Mouse (Mus musculus) heart, embryonic 15.5 days (tissue): Measurements from ENCODE around the gene Ercc1. TPM values are rescaled to one million over a fixed set of nuclear protein-coding genes. Genes with fewer than 3 reads are reported as not detected.

Experiments used
- ATAC-seq: fragments of 200-750 bp; cut with Nextera tagmentation; replicated peaks from 2 replicates; pipeline ENCODE4 v1.8.0; 2017; ENCODE audit warnings: low read depth, moderate TSS enrichment; ENCODE audit not compliant: insufficient number of reproducible peaks, insufficient read depth, low FRiP score
- H3K27ac ChIP-seq: fragments of 300-500 bp; sonication (generic); 2 replicates; pipeline ENCODE4 v1.5.1; 2015; ENCODE audit warnings: mild to moderate bottlenecking, inconsistent platforms
- H3K27me3 ChIP-seq: fragments of 300-500 bp; sonication (generic); 2 replicates; pipeline ENCODE4 v1.6.1; 2015; ENCODE audit warnings: inconsistent platforms
- H3K36me3 ChIP-seq: fragments of 300-500 bp; sonication (generic); 2 replicates; pipeline ENCODE4 v1.6.1; 2015; ENCODE audit warnings: mild to moderate bottlenecking, inconsistent platforms
- H3K4me1 ChIP-seq: fragments of 300-500 bp; sonication (generic); replicated peaks from 2 replicates; pipeline ENCODE4 v1.6.1; 2015; ENCODE audit warnings: inconsistent platforms
- H3K4me2 ChIP-seq: fragments of 300-500 bp; sonication (generic); 2 replicates; pipeline ENCODE4 v1.6.1; 2015; ENCODE audit warnings: inconsistent platforms, mild to moderate bottlenecking, moderate library complexity
- H3K4me3 ChIP-seq: fragments of 300-500 bp; sonication (generic); 2 replicates; pipeline ENCODE4 v1.5.1; 2015; ENCODE audit warnings: mild to moderate bottlenecking, inconsistent platforms
- H3K9ac ChIP-seq: fragments of 300-500 bp; sonication (generic); 2 replicates; pipeline ENCODE4 v1.6.1; 2015; ENCODE audit warnings: mild to moderate bottlenecking, inconsistent platforms
- H3K9me3 ChIP-seq: fragments of 300-500 bp; sonication (generic); replicated peaks from 2 replicates; pipeline ENCODE4 v1.6.1; 2016; ENCODE audit warnings: inconsistent platforms
- WGBS: fragments of 180-500 bp; shearing (Covaris S2); methylation state at CpG from one replicate; pipeline ENCODE4 v1.1.7; 2015; ENCODE audit warnings: mixed read lengths; 5-methylcytosine and 5-hydroxymethylcytosine counted together
- polyA plus RNA-seq: library from polyadenylated mRNA; unstranded; fragments of >200 nt; fragmentation: Nextera tagmentation; extraction: Ambion mirVana; gene quantifications from 2 replicates; pipeline ENCODE4 v1.2.1, GENCODE M21; 2015

The Ercc1 gene
- polyA plus RNA-seq, 1 experiment from 2014 or later = 60.3 TPM

- peaks cover 1% of the 10 kb centered on the region; the same call in 1 of the 2 replicates for H3K36me3 ChIP-seq
- peak overlapping the region; percentile 86 for H3K4me2 ChIP-seq
- H3K4me3 ChIP-seq = peak overlapping the region; percentile 53
- WGBS = under 1% methylated on average over 41 of the region's 41 CpGs
- ATAC-seq = peak; percentile 83
- H3K9me3 ChIP-seq = no peaks in the 10 kb centered on the region
- H3K27me3 ChIP-seq = 0 out of 2 replicates have a peak, but pooled peaks cover 2% of the 10 kb centered on the region
- H3K27ac ChIP-seq = peak overlapping the region; percentile 97
- peak overlapping the region; percentile 66 for H3K9ac ChIP-seq
- peaks cover 68% of the 10 kb centered on the region for H3K4me1 ChIP-seq
Observed at GRCm38 (mm10) chr7:19341761-19342409, 2.7 kb upstream of the Ercc1 start.

GRCm38 (mm10) chr7:19342481-19343027 is 2.0 kb upstream of the Ercc1 start:
- H3K27ac ChIP-seq = peak overlapping the region; percentile 97
- 0 out of 2 replicates have a peak, but pooled peaks cover 2% of the 10 kb centered on the region for H3K27me3 ChIP-seq
- under 1% methylated on average over 27 of the region's 27 CpGs for WGBS
- peak overlapping the region; percentile 66 for H3K9ac ChIP-seq
- peaks cover 4% of the 10 kb centered on the region; the same call in 1 of the 2 replicates for H3K36me3 ChIP-seq
- peak overlapping the region; percentile 53 for H3K4me3 ChIP-seq
- peaks cover 62% of the 10 kb centered on the region for H3K4me1 ChIP-seq
- H3K4me2 ChIP-seq = peak overlapping the region; percentile 86
- peak; percentile 17; the same call in 1 of the 2 replicates for ATAC-seq
- H3K9me3 ChIP-seq = no peaks in the 10 kb centered on the region

- under 1% methylated on average over 11 of the region's 11 CpGs for WGBS
- Histone ChIP-seq H3K9ac (0 out of 2 replicates have a peak overlapping the region, but pooled peaks have one; percentile 16), H3K27ac (peak overlapping the region; percentile 40; the same call in 1 of the 2 replicates), H3K36me3 (peaks cover 4% of the 10 kb centered on the region), H3K4me3 (0 out of 2 replicates have a peak overlapping the region, but pooled peaks have one; percentile 8), H3K4me2 (peak overlapping the region; percentile 86), H3K4me1 (peaks cover 55% of the 10 kb centered on the region), H3K27me3 (0 out of 2 replicates have a peak, but pooled peaks cover 2% of the 10 kb centered on the region), H3K9me3 (no peaks in the 10 kb centered on the region)
- ATAC-seq = no peak
Observed at GRCm38 (mm10) chr7:19343210-19343808, 1.3 kb upstream of the Ercc1 start.

- under 1% methylated on average over 31 of the region's 31 CpGs for WGBS
- H3K27me3 ChIP-seq = 0 out of 2 replicates have a peak, but pooled peaks cover 2% of the 10 kb centered on the region
Observed at GRCm38 (mm10) chr7:19344938-19345471, 427 bp downstream of the Ercc1 start.

GRCm38 (mm10) chr7:19349188-19349915 is 4.8 kb downstream of the Ercc1 start:
- Histone ChIP-seq H3K36me3 (peaks cover 47% of the 10 kb centered on the region), H3K9ac (no peak overlapping the region)
- WGBS = 73% methylated on average over 13 of the region's 13 CpGs

More at GRCm38 (mm10) chr7:19344938-19345471, 427 bp downstream of the Ercc1 start:
- Histone ChIP-seq H3K4me2 (peak overlapping the region; percentile 73), H3K4me1 (peaks cover 47% of the 10 kb centered on the region), H3K4me3 (peak overlapping the region; percentile 83), H3K9me3 (no peaks in the 10 kb centered on the region), H3K36me3 (peaks cover 15% of the 10 kb centered on the region), H3K27ac (peak overlapping the region; percentile 86), H3K9ac (peak overlapping the region; percentile 60)
- peak; percentile 85 for ATAC-seq

GRCm38 (mm10) chr7:19350221-19350620 is 5.6 kb downstream of the Ercc1 start:
- Histone ChIP-seq H3K27ac (no peak overlapping the region), H3K9me3 (no peaks in the 10 kb centered on the region), H3K27me3 (no peaks in the 10 kb centered on the region), H3K4me1 (peaks cover 9% of the 10 kb centered on the region), H3K4me2 (no peak overlapping the region), H3K9ac (no peak overlapping the region), H3K4me3 (no peak overlapping the region), H3K36me3 (peaks cover 54% of the 10 kb centered on the region)
- no peak for ATAC-seq
- WGBS = 89% methylated on average over 8 of the region's 8 CpGs

More at GRCm38 (mm10) chr7:19349188-19349915, 4.8 kb downstream of the Ercc1 start:
- no peak overlapping the region for H3K4me2 ChIP-seq
- ATAC-seq = no peak
- H3K4me3 ChIP-seq = no peak overlapping the region
- H3K4me1 ChIP-seq = peaks cover 13% of the 10 kb centered on the region
- no peaks in the 10 kb centered on the region for H3K27me3 ChIP-seq
- H3K9me3 ChIP-seq = no peaks in the 10 kb centered on the region
- no peak overlapping the region for H3K27ac ChIP-seq

- Histone ChIP-seq H3K4me1 (peaks cover 8% of the 10 kb centered on the region), H3K9ac (0 out of 2 replicates have a peak overlapping the region, but pooled peaks have one; percentile 13), H3K4me2 (no peak overlapping the region), H3K4me3 (no peak overlapping the region), H3K36me3 (peaks cover 51% of the 10 kb centered on the region), H3K9me3 (no peaks in the 10 kb centered on the region), H3K27ac (no peak overlapping the region), H3K27me3 (no peaks in the 10 kb centered on the region)
- ATAC-seq = no peak
- 83% methylated on average over 5 of the region's 5 CpGs for WGBS
Observed at GRCm38 (mm10) chr7:19354991-19355390, 10.4 kb downstream of the Ercc1 start.

- Histone ChIP-seq H3K4me2 (no peak overlapping the region), H3K27me3 (no peaks in the 10 kb centered on the region), H3K9me3 (no peaks in the 10 kb centered on the region), H3K27ac (no peak overlapping the region), H3K4me3 (no peak overlapping the region), H3K9ac (no peak overlapping the region), H3K36me3 (peaks cover 43% of the 10 kb centered on the region), H3K4me1 (peaks cover 16% of the 10 kb centered on the region)
- WGBS = 72% methylated on average over 10 of the region's 10 CpGs
- no peak for ATAC-seq
Observed at GRCm38 (mm10) chr7:19356311-19356710, 11.7 kb downstream of the Ercc1 start.

GRCm38 (mm10) chr7:19357381-19358375 is 13.1 kb downstream of the Ercc1 start:
- WGBS = 91% methylated on average over 25 of the region's 25 CpGs
- ATAC-seq = no peak
- peak overlapping the region; percentile 99; the same call in 1 of the 2 replicates for H3K4me2 ChIP-seq
- no peaks in the 10 kb centered on the region for H3K9me3 ChIP-seq
- peaks cover 30% of the 10 kb centered on the region for H3K4me1 ChIP-seq
- peaks cover 31% of the 10 kb centered on the region for H3K36me3 ChIP-seq
- no peak overlapping the region for H3K27ac ChIP-seq
- H3K4me3 ChIP-seq = peak overlapping the region; percentile 86
- H3K9ac ChIP-seq = peak overlapping the region; percentile 63; the same call in 1 of the 2 replicates
- no peaks in the 10 kb centered on the region for H3K27me3 ChIP-seq

- no peaks in the 10 kb centered on the region for H3K27me3 ChIP-seq
- no peak for ATAC-seq
- H3K27ac ChIP-seq = no peak overlapping the region
- peaks cover 39% of the 10 kb centered on the region for H3K4me1 ChIP-seq
- H3K4me2 ChIP-seq = peak overlapping the region; percentile 99
- H3K9ac ChIP-seq = peak overlapping the region; percentile 63
- peaks cover 22% of the 10 kb centered on the region for H3K36me3 ChIP-seq
- H3K4me3 ChIP-seq = peak overlapping the region; percentile 86
- H3K9me3 ChIP-seq = no peaks in the 10 kb centered on the region
- 14% methylated on average over 13 of the region's 13 CpGs for WGBS
Observed at GRCm38 (mm10) chr7:19358634-19359033, 14.1 kb downstream of the Ercc1 start.
